Mouse (Mus musculus) bone marrow, adult 2 months (tissue): ENCODE results near the gene Clk4. TPM values are rescaled to one million over a fixed set of nuclear protein-coding genes. Genes with fewer than 3 reads are reported as not detected.

Experiments
- H3K27ac ChIP-seq: fragments of 200-500 bp; 2 replicates; pipeline ENCODE4 v1.5.1; 2012; ENCODE audit warnings: low read depth, mild to moderate bottlenecking, control low read depth, inconsistent platforms, low read length; ENCODE audit not compliant: control insufficient read depth, poor library complexity, insufficient read depth
- H3K4me1 ChIP-seq: fragments of 200-500 bp; 2 replicates; pipeline ENCODE4 v1.6.1; 2011; ENCODE audit warnings: low read length; ENCODE audit not compliant: control insufficient read depth, insufficient read depth
- H3K4me3 ChIP-seq: fragments of 200-500 bp; replicated peaks from 2 replicates; pipeline ENCODE3; 2011; ENCODE audit warnings: mild to moderate bottlenecking, low read depth, low read length, control low read depth; ENCODE audit not compliant: control insufficient read depth
- CTCF ChIP-seq: fragments of 200-500 bp; IDR thresholded peaks from 2 replicates; pipeline ENCODE4 v1.5.1; 2011; ENCODE audit warnings: low read length, control low read depth; ENCODE audit not compliant: control insufficient read depth, insufficient read depth
- POLR2A ChIP-seq: fragments of 200-500 bp; IDR thresholded peaks from 2 replicates; pipeline ENCODE4 v1.6.1; 2011; ENCODE audit warnings: low read depth, mild to moderate bottlenecking, control low read depth, low read length, borderline replicate concordance; ENCODE audit not compliant: control insufficient read depth
- WGBS: fragments of 180-500 bp; shearing (Covaris S2); methylation state at CpG from one replicate; pipeline ENCODE4 v1.1.7; 2018; 5-methylcytosine and 5-hydroxymethylcytosine counted together
- polyA plus RNA-seq: library from polyadenylated mRNA; stranded (reverse); fragments of >200 nt; gene quantifications from 2 replicates; pipeline ENCODE4 v1.2.4, GENCODE M21; 2011; ENCODE audit warnings: low replicate concordance; ENCODE audit not compliant: missing spikeins, insufficient read depth, insufficient read length

Clk4 gene
- polyA plus RNA-seq, 1 experiment, result 144 TPM

DNA sequence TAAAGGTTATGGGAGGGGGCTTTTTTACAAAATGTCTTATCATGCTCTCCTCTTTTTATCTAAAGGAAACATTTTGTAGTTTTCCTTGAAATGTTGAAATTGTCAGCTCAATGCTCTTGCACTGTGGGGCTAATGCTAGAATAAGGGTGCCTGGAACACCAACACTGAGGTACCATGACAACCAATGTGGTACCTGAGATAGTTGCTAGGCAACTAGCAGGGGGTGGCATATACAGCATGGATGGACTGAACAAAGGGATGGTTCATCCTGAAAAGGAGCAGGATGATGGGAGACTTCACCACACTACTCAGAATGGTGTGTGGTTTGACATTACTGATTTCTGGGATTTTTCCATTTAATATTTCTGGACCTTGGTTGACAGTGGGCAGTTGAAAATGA, 59.1 kb downstream of the Clk4 start:
- Histone ChIP-seq H3K4me3 (no peak overlapping the region), H3K27ac (no peak overlapping the region), H3K4me1 (no peaks in the 10 kb centered on the region)
- TF ChIP-seq CTCF (no peak), POLR2A (no peak)

DNA sequence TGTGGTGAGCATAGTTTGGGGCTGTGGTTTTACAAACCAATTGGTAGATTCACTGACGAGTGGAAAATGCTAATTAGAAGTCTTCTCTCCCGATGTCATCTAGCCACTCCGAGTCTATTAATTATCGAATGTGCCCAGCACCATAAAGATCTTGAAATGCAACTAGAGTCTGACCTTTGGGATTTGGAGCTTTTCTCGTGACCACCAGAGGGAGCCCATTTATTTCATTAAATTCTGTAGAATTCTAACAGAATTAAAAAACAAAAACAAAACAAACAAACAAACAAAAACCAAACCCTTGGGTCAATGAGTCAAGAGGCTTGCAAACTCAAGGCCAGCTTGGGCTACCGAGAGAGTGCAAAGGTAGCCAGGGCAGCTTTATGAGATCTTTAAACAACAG, 65.4 kb downstream of the Clk4 start:
- WGBS, result 76% methylated on average over 6 of the region's 6 CpGs
- H3K4me1 ChIP-seq, result no peaks in the 10 kb centered on the region; the same call in 1 of the 2 replicates
- TF ChIP-seq CTCF (no peak), POLR2A (no peak)

DNA sequence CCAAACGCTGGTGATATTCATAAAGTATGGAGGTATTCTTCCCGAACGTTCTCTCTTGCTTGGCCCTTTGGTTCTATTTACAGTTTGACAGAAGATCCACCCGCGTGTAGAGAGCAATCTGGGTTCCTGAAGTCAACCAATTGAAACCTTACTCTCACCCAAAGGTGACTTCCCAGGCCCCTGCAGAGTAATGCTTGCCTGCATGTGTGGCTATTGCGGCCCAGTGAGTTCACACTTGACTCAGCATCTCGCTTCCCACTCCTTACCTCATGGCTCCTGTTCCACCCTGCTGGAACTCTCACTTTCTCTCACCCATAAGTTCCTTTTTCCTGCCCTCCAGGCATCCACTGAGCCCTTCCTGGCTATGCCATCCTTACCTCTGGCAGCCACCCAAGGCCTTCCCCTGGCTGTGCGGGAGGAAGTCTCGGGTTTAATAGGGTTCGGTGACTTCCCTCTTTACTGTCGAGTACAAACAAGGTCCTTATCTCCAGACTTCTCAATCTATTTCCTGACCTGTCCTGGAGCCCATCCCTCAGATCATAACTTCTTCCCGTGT, 66.9 kb downstream of the Clk4 start:
- no peak overlapping the region for H3K27ac ChIP-seq
- TF ChIP-seq CTCF, result no peak
- no peak for TF ChIP-seq POLR2A
- H3K4me1 ChIP-seq, result no peaks in the 10 kb centered on the region; the same call in 1 of the 2 replicates
- 36% methylated on average over 12 of the region's 12 CpGs for WGBS
- H3K4me3 ChIP-seq, result no peak overlapping the region

More for the DNA sequence above, 65.4 kb downstream of the Clk4 start:
- H3K4me3 ChIP-seq, result no peak overlapping the region
- H3K27ac ChIP-seq, result no peak overlapping the region

DNA sequence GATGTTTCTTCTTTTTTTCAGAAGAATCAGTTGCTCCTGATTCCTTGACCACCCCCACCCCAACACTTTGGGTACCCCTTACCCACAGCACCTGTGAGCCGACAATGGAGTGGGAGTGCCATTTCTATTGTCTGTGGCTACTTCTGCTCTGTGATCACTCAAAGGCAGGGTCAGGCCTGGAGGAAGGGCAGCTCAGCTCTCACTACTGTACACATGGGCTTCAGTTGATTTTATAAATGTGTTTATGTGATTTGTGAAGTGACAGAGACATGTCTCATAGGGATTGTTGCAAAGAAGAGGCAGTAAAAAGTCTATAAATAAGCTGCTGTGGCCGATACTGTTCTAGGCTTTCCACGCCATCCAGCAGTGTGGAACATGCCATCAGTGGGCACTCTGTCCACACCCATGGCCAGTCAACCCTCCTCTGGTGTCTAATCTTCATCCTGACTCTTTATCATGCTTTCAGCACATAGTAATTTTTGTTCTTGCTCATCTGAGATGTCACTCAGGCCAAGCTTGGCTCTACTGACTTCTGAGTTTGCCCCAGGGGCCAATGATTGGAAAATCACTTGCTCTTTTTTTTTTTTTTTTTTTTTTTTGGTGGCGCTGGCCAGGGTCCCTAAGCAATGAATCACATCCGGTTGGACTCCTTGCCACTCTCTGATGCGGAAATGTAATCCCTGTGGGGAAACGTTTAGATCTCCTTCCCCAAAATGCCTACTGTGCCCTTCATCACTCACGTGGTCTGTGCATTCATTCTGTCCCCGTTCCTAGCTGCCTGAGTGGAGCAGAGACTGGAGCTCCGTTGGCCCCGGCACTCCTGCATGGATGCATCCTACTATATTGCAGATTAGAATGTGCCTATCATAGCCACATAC, 68.5 kb downstream of the Clk4 start:
- H3K27ac ChIP-seq, result no peak overlapping the region
- H3K4me3 ChIP-seq, result no peak overlapping the region
- WGBS, result 61% methylated on average over 11 of the region's 11 CpGs
- TF ChIP-seq POLR2A (no peak), CTCF (no peak)
- no peaks in the 10 kb centered on the region; the same call in 1 of the 2 replicates for H3K4me1 ChIP-seq

Other genes starting within 250 kb of the Clk4 start
- not detected in 2 replicates for gene Olfr54, start 247.5 kb upstream of the Clk4 start, polyA plus RNA-seq
- not detected in 2 replicates for gene Olfr1375, start 213.6 kb upstream of the Clk4 start, polyA plus RNA-seq
- gene Zfp354a, start 202.5 kb upstream of the Clk4 start, polyA plus RNA-seq, result 0.45 and 0.80 TPM in 2 replicates
- gene Gm12569, start 41.3 kb upstream of the Clk4 start, polyA plus RNA-seq, result not detected in 2 replicates
- gene BC049762, start 1.3 kb downstream of the Clk4 start, polyA plus RNA-seq, result 2.7 TPM in 1 of 2 replicates, not detected in the other
- gene Col23a1, start 28.2 kb downstream of the Clk4 start, polyA plus RNA-seq, result 0.72 TPM in 1 of 2 replicates, not detected in the other